Mouse (Mus musculus): Measurements from ENCODE around the gene Nutf2-ps1. TPM values are rescaled to one million over a fixed set of nuclear protein-coding genes. Genes with fewer than 3 reads are reported as not detected.

The Nutf2-ps1 gene
- 32.9 TPM for polyA plus RNA-seq (2014; fragmentation: Illumina TruSeq; extraction: RNeasy Lipid Tissue Mini Kit (QIAGEN cat#74804); ENCODE audit: low replicate concordance)

GRCm38 (mm10) chr19:53588968-53589367, at the start of gene Nutf2-ps1:
Gene Nutf2-ps1, minus strand, starts transcription at chr19:53589068.

DNA sequence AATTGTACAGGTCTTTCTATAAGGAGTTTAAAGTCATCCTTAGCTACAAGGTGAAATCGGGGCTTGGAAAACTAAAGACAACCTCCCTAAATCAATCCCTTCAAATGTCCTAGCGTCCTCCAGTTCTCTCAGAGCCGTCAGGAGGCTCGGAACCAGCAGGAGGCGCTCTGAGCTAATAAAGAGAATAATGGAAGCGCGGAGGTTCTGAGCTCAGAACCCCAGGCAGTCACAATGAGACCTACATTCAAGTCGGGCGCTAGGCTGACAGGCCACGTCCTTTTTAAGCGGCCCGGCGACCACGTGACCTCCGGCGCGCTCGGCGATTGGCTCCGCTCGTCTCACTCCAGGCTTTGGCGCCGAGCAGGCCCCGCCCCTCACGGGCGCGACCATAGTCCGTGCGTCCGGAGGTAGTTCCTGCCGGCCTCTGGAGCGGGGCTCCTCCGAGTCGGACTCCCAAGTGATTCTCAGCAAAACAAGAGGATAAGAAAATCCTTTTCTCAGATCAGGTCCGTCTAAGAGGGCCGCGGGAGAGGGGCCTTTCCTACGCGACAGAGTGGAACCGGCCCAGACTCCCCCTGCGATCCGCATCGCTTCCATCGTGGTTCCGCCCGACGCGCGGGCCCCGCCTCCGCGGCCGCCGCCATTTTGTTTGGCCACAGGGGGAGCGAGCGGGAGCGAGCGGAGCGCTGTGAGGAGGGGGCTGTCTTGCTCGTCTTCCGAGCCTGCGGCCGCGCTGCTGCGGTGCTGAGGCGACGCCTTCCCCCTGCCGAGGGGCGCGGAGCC, 11.1 kb upstream of the Nutf2-ps1 start, which contains the start of gene Smc3:
Gene Smc3 (plus strand): TSS at position 642 of the 783 bp plus-strand sequence.

Other genes with a start within 250 kb of the Nutf2-ps1 start
- gene Gm10197, start 217.3 kb downstream of the Nutf2-ps1 start, polyA plus RNA-seq (2014; fragmentation: Illumina TruSeq; extraction: RNeasy Lipid Tissue Mini Kit (QIAGEN cat#74804); ENCODE audit: low replicate concordance) = not detected
- 105 TPM for gene Smndc1, start 198.5 kb downstream of the Nutf2-ps1 start, polyA plus RNA-seq (2014; fragmentation: Illumina TruSeq; extraction: RNeasy Lipid Tissue Mini Kit (QIAGEN cat#74804); ENCODE audit: low replicate concordance)
- gene Dusp5, start 60.0 kb downstream of the Nutf2-ps1 start, polyA plus RNA-seq (2014; fragmentation: Illumina TruSeq; extraction: RNeasy Lipid Tissue Mini Kit (QIAGEN cat#74804); ENCODE audit: low replicate concordance) = 4.8 TPM
- gene Smc3, start 11.3 kb upstream of the Nutf2-ps1 start, polyA plus RNA-seq (2014; fragmentation: Illumina TruSeq; extraction: RNeasy Lipid Tissue Mini Kit (QIAGEN cat#74804); ENCODE audit: low replicate concordance) = 68.5 TPM
- 0.71 TPM for gene Rbm20, start 88.2 kb upstream of the Nutf2-ps1 start, polyA plus RNA-seq (2014; fragmentation: Illumina TruSeq; extraction: RNeasy Lipid Tissue Mini Kit (QIAGEN cat#74804); ENCODE audit: low replicate concordance)

All from small intestine, adult 10 weeks (tissue).